Mouse (Mus musculus) myocyte (in vitro differentiated cells): ENCODE results near the gene Ncam1.

Experiments
- CEBPB ChIP-seq: IDR thresholded peaks from 2 replicates; pipeline ENCODE4 v1.6.1; 2011; ENCODE audit warnings: mild to moderate bottlenecking, moderate library complexity; ENCODE audit not compliant: poor library complexity, insufficient read depth, severe bottlenecking
- MYOD1 ChIP-seq, 3 experiments: IDR thresholded peaks; one replicate each; pipeline ENCODE4 v1.6.1; 2011; ENCODE audit warnings: control low read depth in 2 of 3, low read depth in 2 of 3, mild to moderate bottlenecking in 2 of 3, moderate library complexity in 1 of 3; ENCODE audit not compliant: insufficient read length in 2 of 3, control insufficient read depth in 1 of 3
- POLR2A ChIP-seq: IDR thresholded peaks from one replicate; pipeline ENCODE4 v1.6.1; 2011; ENCODE audit warnings: low read depth, mild to moderate bottlenecking, control low read depth, moderate library complexity; ENCODE audit not compliant: insufficient read length
- POLR2AphosphoS2 ChIP-seq: IDR thresholded peaks from one replicate; pipeline ENCODE4 v1.6.1; 2011; ENCODE audit warnings: low read depth, control low read depth; ENCODE audit not compliant: insufficient read length
- TCF12 ChIP-seq: IDR thresholded peaks from one replicate; pipeline ENCODE4 v1.6.1; 2011; ENCODE audit warnings: mild to moderate bottlenecking, control low read depth; ENCODE audit not compliant: poor library complexity, insufficient read depth, severe bottlenecking
- USF1 ChIP-seq: IDR thresholded peaks from one replicate; pipeline ENCODE4 v1.6.1; 2011; ENCODE audit warnings: low read depth, mild to moderate bottlenecking, control low read depth, moderate library complexity

GRCm38 (mm10) chr9:49662958-49663926, 135.5 kb downstream of the Ncam1 start:
- TF ChIP-seq CEBPB (0 out of 2 replicates have a peak, but pooled peaks have one; percentile 16), POLR2A (no peak), MYOD1 (IDR thresholded peaks at IDR 0.05; ENCODE audit: control insufficient read depth in 1 of 3, insufficient read length in 2 of 3, low read depth in 2 of 3) (peak; percentile 89 to 94 (median 91)), TCF12 (peak; percentile 67), POLR2AphosphoS2 (no peak), USF1 (peak; percentile 92)
